Mouse (Mus musculus): ENCODE data around the gene Zfp213.

- TF ChIP-seq CTCF (conservative IDR thresholded peaks at IDR 0.05; ENCODE audit: low read length) (no peak), POU5F1 (IDR thresholded peaks at IDR 0.05; ENCODE audit: borderline replicate concordance, low read length) (no peak)
Observed at GRCm38 (mm10) chr17:23601836-23602585, 38.0 kb upstream of the Zfp213 start.
